Mouse (Mus musculus) neutrophil, adult 65 days (primary cell): ENCODE data around the gene Trim46. TPM values are rescaled to one million over a fixed set of nuclear protein-coding genes. Genes with fewer than 3 reads are reported as not detected.

ENCODE experiments used
- total RNA-seq: library from RNA; stranded (reverse); gene quantifications from 2 replicates; pipeline ENCODE4 v1.2.4, GENCODE M21; 2023

Trim46 gene
- 0.41 and 0.88 TPM in 2 replicates for total RNA-seq

GRCm38 (mm10) chr3:89246261-89247100 is at the start of gene Trim46:
Trim46 (minus strand) TSS chr3:89246309.

GRCm38 (mm10) chr3:89280606-89281511 is 34.8 kb upstream of the Trim46 start, which contains the start of gene Efna1:
Efna1 (minus strand) TSS chr3:89281142.

DNA sequence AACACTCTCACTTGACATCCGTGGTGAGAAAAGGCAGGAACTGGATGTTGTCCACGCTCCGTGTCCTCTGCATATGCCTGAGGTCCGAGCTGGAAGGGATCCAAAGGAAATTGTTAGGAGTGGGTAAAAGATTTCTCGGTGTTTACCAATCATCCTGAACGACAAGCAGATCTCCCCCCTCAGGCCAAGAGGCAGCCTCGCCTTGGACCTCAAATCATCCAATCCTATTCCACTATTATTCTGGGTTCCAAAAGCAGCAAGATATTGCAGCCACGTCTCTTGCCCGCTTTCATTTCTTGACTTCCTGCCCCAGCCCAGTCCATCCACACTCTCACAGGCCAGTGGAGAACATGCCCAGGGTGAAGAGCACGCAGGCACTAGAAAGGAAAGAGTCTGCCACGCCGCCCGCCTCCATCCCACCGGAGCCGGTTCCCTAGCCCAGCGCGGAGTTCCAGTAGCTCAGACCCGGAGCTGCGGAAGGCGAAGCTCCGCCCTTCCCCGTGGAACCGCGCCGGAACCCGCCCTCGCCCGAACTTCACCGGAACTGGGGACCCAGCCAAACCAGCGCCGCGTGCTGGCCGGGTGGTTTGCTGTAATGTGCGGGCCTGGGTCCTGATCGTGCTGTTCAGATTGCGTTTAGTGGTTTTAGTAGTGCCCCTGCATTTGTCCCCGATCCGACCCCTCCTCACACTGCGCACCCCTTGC is 24.1 kb upstream of the Trim46 start, which contains the start of gene Slc50a1:
TSS of gene Slc50a1 (minus strand) at position 520 of the 705 bp plus-strand sequence.

GRCm38 (mm10) chr3:89259076-89259475 is 13.0 kb upstream of the Trim46 start, which contains the start of gene Dpm3:
Dpm3 (plus strand) TSS chr3:89259358.

GRCm38 (mm10) chr3:89245688-89246171 is 379 bp downstream of the Trim46 start, which contains the start of gene Krtcap2:
Krtcap2 (plus strand) TSS chr3:89245966.

DNA sequence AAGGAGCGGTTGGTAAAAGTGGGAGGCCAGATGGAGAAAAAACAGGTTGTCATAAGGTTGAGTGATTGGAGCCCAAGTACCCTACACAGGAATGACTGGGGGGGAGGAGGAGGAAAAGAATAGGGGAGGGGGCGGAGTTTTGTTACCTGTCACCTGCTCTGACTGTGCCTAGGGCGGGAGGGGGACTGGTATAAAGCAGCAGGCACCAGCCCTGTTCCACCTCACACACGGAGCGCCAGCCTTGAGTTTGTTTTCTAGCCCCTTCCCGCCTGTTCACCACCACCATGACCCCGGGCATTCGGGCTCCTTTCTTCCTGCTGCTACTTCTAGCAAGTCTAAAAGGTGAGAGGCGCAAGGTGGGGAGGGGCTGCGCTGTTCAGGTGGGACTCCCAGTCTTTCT is 17.3 kb downstream of the Trim46 start, which contains the start of gene Muc1:
TSS of gene Muc1 (plus strand) at position 222 of the 400 bp plus-strand sequence.

DNA sequence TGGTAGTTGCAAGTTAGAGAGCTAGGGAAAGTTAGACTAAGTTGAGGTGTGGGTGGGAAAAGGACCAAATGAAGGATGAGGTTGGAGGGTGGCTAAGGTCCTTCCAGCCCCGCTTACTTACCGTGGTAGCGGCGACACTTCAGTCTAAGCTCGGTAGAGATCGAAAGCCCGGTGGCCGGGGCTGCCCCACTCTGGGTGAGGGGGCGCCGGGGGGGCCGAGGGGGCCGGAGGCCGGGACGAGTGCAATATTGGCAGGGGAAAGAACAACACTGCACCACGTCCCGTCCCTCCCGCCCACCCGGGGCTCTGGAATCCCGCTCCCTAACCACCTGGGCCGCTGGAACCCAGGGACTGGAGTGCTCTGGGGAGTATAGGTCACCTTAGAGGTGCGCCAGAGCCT is 19.2 kb downstream of the Trim46 start, which contains the start of gene Mtx1:
TSS of gene Mtx1 (minus strand) at position 189 of the 400 bp plus-strand sequence.

DNA sequence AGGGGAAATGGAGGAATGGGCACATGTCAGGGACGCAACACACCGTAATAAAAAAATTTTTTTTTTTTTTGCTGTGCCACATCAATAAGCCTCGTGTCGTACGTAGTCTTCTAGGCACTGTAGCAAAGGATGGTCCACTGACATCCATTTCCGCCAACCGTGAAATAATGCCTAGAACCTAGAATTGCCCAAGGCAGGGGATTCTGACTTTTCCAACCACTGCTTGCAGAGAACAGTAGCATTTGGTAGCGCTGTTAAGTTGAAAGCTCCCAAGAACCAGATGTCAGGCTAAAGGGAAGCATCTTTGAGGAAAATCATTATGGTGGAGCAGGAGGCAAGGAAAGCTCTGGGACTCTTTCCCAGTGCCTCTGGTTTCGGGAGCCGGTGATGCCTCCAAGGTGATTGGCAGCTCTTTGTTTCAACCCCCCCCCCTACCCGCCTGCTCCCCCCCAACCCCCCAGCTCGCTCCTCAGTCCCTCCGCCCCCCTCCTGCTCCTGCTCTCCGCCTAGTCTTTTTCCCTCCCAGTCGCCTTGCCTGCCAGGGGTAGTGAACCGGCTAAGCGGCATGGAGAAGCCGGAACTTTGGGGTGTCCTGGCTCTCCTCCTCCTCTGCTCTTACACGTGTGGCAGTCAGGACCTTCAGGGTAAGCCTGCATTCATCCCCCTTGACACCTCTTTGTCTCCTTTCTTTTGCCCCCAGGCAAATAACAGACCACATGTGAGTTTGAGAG is 31.3 kb downstream of the Trim46 start, which contains the start of gene Thbs3:
TSS of gene Thbs3 (plus strand) at position 500 of the 731 bp plus-strand sequence.

GRCm38 (mm10) chr3:89202253-89203141 is 43.6 kb downstream of the Trim46 start, which contains the start of gene Gba:
Gba (plus strand) TSS chr3:89202928.

Other genes starting within 250 kb of the Trim46 start
- 17.2 and 19.6 TPM in 2 replicates for gene Rusc1, start 153.0 kb downstream of the Trim46 start, total RNA-seq
- not detected in 2 replicates for gene Gm43738, start 145.2 kb downstream of the Trim46 start, total RNA-seq
- gene Fdps, start 144.3 kb downstream of the Trim46 start, total RNA-seq: 19.3 and 28.2 TPM in 2 replicates
- 0.32 and 1.0 TPM in 2 replicates for gene Pklr, start 110.2 kb downstream of the Trim46 start, total RNA-seq
- gene Hcn3, start 86.1 kb downstream of the Trim46 start, total RNA-seq: not detected in 2 replicates
- gene Clk2, start 81.5 kb downstream of the Trim46 start, total RNA-seq: 52.6 and 57.6 TPM in 2 replicates
- gene Scamp3, start 68.8 kb downstream of the Trim46 start, total RNA-seq: 34.0 and 35.9 TPM in 2 replicates
- gene Fam189b, start 63.2 kb downstream of the Trim46 start, total RNA-seq: 5.8 and 6.9 TPM in 2 replicates
- gene Gba, start 43.4 kb downstream of the Trim46 start, total RNA-seq: 78.7 and 83.6 TPM in 2 replicates
- 1.1 and 1.2 TPM in 2 replicates for gene Thbs3, start 31.1 kb downstream of the Trim46 start, total RNA-seq
- 50.5 and 53.4 TPM in 2 replicates for gene Mtx1, start 19.2 kb downstream of the Trim46 start, total RNA-seq
- not detected in 2 replicates for gene Muc1, start 17.3 kb downstream of the Trim46 start, total RNA-seq
- gene Krtcap2, start 343 bp downstream of the Trim46 start, total RNA-seq: 29.1 and 52.6 TPM in 2 replicates
- 32.9 and 36.0 TPM in 2 replicates for gene Dpm3, start 13.0 kb upstream of the Trim46 start, total RNA-seq
- 16.1 and 18.9 TPM in 2 replicates for gene Slc50a1, start 24.3 kb upstream of the Trim46 start, total RNA-seq
- gene Efna1, start 34.8 kb upstream of the Trim46 start, total RNA-seq: not detected in 2 replicates
- gene Efna3, start 76.7 kb upstream of the Trim46 start, total RNA-seq: not detected in 2 replicates
- gene Efna4, start 91.7 kb upstream of the Trim46 start, total RNA-seq: not detected in 2 replicates
- gene Adam15, start 103.7 kb upstream of the Trim46 start, total RNA-seq: 100 and 106 TPM in 2 replicates
- not detected in 2 replicates for gene Dcst2, start 115.7 kb upstream of the Trim46 start, total RNA-seq
- gene Dcst1, start 118.9 kb upstream of the Trim46 start, total RNA-seq: not detected in 2 replicates
- gene Zbtb7b, start 148.5 kb upstream of the Trim46 start, total RNA-seq: 127 and 136 TPM in 2 replicates
- not detected in 2 replicates for gene Lenep, start 156.5 kb upstream of the Trim46 start, total RNA-seq
- 10.6 and 12.5 TPM in 2 replicates for gene Flad1, start 165.6 kb upstream of the Trim46 start, total RNA-seq
- gene Cks1b, start 172.1 kb upstream of the Trim46 start, total RNA-seq: 34.9 and 36.5 TPM in 2 replicates
- 111 and 115 TPM in 2 replicates for gene Shc1, start 172.1 kb upstream of the Trim46 start, total RNA-seq
- 38.4 and 48.7 TPM in 2 replicates for gene Pygo2, start 183.9 kb upstream of the Trim46 start, total RNA-seq
- 159 and 187 TPM in 2 replicates for gene Pbxip1, start 190.4 kb upstream of the Trim46 start, total RNA-seq
- gene Pmvk, start 208.2 kb upstream of the Trim46 start, total RNA-seq: 4.6 and 10.3 TPM in 2 replicates